Mouse (Mus musculus) adrenal gland, postnatal 36 days (tissue): Measurements from ENCODE around the gene Olfr1230. TPM values are rescaled to one million over a fixed set of nuclear protein-coding genes. Genes with fewer than 3 reads are reported as not detected.

Experiments used
- DNase-seq, 2 experiments: peaks; one replicate each; pipeline ENCODE4 v3.0.0; 2021; ENCODE audit warnings: mixed read lengths in 1 of 2
- long read RNA-seq, 2 experiments: library from polyadenylated mRNA; stranded (forward); transcript quantifications; one replicate each; pipeline ENCODE4 v2.0.0; 2021; ENCODE audit warnings: borderline sequencing depth in 2 of 2
- total RNA-seq, 2 experiments: library from RNA; stranded (reverse); gene quantifications; 2 replicates each; pipeline ENCODE4 v1.2.3; 2021

Olfr1230 gene
- not detected for total RNA-seq
- long read RNA-seq, experiment 1, result 0 reads
- long read RNA-seq, experiment 2, result 0 reads

DNA sequence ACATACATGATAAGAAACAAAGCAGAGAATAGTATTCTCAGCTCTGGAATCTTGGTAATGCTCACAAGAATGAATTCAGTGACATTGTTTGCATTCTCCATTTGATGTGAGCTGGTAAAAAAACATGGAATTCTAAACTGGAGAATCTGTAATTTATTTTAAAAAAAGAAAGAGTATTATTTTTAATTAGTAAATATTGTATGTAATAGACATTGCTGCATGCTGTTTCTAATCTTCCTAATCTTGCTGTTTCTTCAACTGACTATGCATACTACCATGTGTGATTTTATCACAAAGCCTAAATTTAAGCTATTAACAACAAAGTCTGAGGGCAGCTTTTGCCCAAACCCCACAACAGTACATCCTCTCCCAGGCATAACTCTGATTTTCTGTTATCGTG is at the start of gene Olfr1230:
Gene Olfr1230 (minus strand): TSS at position 101 of the 400 bp plus-strand sequence.
- DNase-seq, result no peak

DNA sequence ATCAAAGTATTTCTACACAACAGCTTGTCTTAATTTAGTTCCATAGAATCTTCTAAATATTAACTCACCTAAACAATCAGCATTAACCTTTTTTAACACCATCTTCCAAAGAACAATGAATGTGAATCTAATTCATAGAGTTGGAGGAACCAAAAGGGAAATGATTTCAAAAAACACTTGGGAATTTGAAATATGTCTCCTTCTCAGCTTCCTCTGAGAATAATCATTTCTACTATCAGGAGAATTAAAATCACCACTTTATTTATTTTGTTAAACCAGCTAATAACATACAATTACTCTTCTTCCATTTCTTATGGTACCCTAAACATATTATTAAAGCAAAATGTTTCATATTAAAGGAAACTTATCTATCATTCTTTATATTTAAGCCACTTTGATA is 45.2 kb upstream of the Olfr1230 start, which contains the start of gene Olfr1233:
Gene Olfr1233 (minus strand): TSS at position 101 of the 400 bp plus-strand sequence.
- DNase-seq, result no peak

- no peak for DNase-seq
Measured at GRCm38 (mm10) chr2:89329575-89329974, 32.5 kb upstream of the Olfr1230 start, which contains the start of gene Olfr1232. Gene Olfr1232, minus strand, starts transcription at chr2:89329675.

DNA sequence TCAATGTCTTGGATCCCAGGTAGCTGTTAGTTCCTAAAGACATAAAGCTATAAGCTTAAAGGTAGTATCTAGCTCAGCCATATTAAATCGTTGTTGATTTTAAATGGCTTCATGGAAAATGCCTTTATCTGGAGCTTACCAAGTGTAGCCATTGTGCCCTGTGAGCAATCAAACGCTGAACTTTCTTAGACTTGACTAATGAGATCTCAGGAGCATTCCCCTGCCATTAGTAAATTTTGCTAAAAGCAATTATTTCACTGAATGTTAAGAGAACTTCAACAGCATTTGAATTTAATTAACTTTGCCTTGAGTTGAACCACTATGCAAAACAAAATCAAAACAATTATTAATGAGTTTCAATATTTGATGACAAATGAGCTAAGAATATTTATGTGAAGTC is 9.9 kb upstream of the Olfr1230 start, which contains the start of gene Olfr1231:
Gene Olfr1231 (minus strand): TSS at position 101 of the 400 bp plus-strand sequence.
- DNase-seq, result no peak

GRCm38 (mm10) chr2:89287914-89288313 is 9.2 kb downstream of the Olfr1230 start, which contains the start of gene Olfr1229:
Gene Olfr1229, minus strand, starts transcription at chr2:89288014.
- DNase-seq, result no peak

DNA sequence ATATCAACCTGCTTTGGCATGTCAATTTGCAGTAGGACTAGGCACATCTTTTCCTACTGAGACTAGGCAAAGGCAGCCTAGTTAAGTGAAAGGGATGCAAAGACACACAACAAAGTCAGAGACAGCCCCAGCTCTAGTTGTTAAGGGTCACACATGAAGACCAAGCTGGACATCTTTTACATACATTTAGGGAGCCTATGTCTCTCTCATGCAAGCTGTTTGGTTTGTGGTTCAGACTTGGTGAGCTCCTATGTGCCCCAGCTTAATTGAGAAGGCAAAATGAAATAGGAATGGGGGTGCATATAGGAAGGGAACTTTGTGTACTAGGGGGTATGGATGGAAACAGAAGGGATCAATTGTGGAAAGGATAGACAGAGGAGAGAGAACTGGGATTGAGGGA is 43.1 kb downstream of the Olfr1230 start, which contains the start of gene Olfr1228:
Gene Olfr1228 (minus strand): TSS at position 101 of the 400 bp plus-strand sequence.
- no peak for DNase-seq

Other genes starting within 250 kb of the Olfr1230 start
- not detected for gene Olfr1218, start 236.1 kb downstream of the Olfr1230 start, total RNA-seq
- not detected for gene Olfr1219, start 213.8 kb downstream of the Olfr1230 start, total RNA-seq
- gene Olfr1220, start 190.4 kb downstream of the Olfr1230 start, total RNA-seq, result not detected
- gene Olfr1221, start 180.0 kb downstream of the Olfr1230 start, total RNA-seq, result not detected
- gene Olfr1222, start 164.2 kb downstream of the Olfr1230 start, total RNA-seq, result not detected
- not detected for gene Olfr1223, start 145.7 kb downstream of the Olfr1230 start, total RNA-seq
- gene Olfr1224-ps1, start 133.2 kb downstream of the Olfr1230 start, total RNA-seq, result not detected
- gene Olfr1225, start 122.6 kb downstream of the Olfr1230 start, total RNA-seq, result not detected
- not detected for gene Olfr1226, start 97.2 kb downstream of the Olfr1230 start, total RNA-seq
- gene Olfr1228, start 43.2 kb downstream of the Olfr1230 start, total RNA-seq, result not detected
- gene Olfr1229, start 9.3 kb downstream of the Olfr1230 start, total RNA-seq, result not detected
- gene Olfr1231, start 9.8 kb upstream of the Olfr1230 start, total RNA-seq, result not detected
- gene Olfr1232, start 32.4 kb upstream of the Olfr1230 start, total RNA-seq, result not detected
- not detected for gene Olfr1233, start 45.1 kb upstream of the Olfr1230 start, total RNA-seq
- not detected for gene Olfr1234, start 67.6 kb upstream of the Olfr1230 start, total RNA-seq
- gene Olfr1238, start 112.4 kb upstream of the Olfr1230 start, total RNA-seq, result not detected
- not detected for gene Olfr1239, start 123.1 kb upstream of the Olfr1230 start, total RNA-seq
- gene Olfr1240, start 145.7 kb upstream of the Olfr1230 start, total RNA-seq, result not detected
- not detected for gene Olfr1241, start 189.9 kb upstream of the Olfr1230 start, total RNA-seq
- not detected for gene Olfr1242, start 201.1 kb upstream of the Olfr1230 start, total RNA-seq
- gene Olfr1243, start 234.2 kb upstream of the Olfr1230 start, total RNA-seq, result not detected